Mouse (Mus musculus) ovary, postnatal 10 days (tissue): ENCODE data around the gene Reg3g.
"Not testable (repeated sequence)": the region's sequence is repeated elsewhere in the genome, so short reads cannot be mapped to it uniquely, and the experiment has no call there.

ENCODE experiments used
- DNase-seq: peaks from one replicate; pipeline ENCODE4 v3.0.0; 2022; ENCODE audit warnings: low spot score

The Reg3g gene

DNA sequence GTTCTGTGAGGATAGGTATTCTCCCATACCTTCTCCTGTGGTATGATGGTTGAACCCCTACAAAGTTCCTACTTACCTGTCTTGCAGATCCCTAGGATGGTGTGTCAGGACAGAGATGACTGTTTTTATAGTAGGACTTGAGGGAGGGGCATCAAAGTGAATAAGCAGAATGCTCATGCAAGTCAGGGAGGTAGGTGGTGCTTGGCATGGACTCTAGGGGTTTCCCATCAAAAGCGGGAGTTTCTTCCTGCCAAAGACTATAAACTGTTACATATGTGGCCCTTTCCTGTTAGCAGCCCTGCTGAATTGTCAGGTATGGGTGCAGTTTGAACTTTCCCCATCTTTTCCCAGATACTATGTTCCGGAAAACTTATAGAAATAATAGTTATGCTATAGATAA is at the start of gene Reg3g:
TSS of gene Reg3g (minus strand) at position 101 of the 400 bp plus-strand sequence.
- no peak for DNase-seq

DNA sequence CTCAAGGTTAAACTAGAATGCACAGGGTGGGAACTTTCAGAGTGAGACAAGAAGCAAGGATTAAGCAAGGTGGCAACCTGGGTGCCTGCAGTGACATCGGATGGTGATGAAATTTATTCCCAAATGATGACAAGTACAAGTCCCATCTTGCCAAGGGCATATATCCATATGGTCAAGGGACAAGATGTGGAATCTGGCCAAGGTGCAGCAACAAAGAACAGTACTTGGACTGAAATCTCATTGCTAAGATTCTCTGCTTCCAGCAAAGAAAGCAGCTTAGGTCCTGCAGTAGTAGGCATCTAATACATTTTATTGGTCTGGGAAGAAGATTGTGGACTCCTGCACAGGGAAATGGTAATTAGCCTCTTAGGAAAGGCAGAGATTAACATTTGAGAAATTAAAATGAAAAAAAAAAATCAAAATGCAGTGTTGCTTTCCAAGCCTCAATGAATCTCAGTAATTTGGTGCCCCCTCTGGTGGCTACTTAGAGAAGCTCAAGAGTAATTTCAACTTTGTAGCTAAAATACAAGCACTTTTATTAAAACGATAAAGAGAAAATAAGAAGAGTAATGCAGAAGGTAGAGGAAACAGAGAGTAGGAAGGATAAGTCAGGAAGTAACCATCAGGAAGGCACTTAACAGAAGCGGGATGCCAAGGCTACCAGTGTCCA is 47.2 kb upstream of the Reg3g start:
- DNase-seq: no peak

DNA sequence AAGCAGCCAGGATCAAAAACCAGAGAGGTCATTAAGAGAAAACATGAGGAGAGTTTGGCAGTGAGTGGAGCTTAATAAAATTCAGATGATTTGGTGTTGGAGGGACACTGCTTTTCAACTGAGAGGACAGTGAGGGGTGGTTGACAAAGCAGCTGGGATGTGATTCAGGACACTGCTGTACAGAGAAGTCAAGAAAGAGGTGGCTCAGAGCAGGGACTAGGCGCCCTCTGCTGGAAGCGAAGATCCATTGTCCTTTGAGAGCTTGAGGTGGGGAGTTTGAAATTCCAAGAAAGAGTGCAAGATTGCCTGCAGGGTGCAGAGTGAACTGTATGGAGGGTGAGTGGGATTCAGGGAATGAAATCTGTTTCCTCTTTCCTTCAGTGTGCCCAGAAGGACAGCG is 44.2 kb upstream of the Reg3g start:
- DNase-seq: no peak

DNA sequence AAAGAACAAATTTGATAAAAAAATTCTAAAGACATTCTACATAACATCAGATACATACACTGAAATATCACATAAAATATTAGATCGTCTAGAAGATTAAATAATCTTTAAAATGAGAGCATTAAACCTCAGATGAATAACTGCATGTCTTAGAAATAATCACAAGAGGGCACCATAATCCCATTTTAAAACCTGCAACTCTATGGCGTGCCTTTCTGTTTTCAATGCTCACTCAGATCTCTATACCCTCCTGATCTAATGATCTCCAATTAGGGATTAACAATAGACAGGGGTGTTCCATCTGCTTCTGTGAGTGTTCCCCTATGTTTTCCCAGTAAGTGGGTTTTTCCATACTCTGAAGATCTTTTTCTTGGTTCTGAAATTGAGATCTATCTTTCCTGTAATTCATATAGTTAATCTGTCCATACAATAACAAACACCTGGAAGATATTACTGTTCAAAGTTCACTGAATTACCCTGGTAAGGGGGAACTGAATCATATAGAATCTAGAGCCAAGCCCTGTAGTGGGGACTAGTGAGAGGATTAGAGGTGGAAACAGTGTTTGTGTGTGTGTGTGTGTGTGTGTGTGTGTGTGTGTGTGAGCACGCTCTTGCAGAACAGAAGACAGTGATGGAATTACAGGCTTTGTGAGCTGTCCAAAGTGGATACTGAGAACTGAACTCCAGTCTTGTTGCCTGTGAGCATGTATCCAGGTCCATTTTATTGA is 41.7 kb upstream of the Reg3g start:
- DNase-seq: no peak

DNA sequence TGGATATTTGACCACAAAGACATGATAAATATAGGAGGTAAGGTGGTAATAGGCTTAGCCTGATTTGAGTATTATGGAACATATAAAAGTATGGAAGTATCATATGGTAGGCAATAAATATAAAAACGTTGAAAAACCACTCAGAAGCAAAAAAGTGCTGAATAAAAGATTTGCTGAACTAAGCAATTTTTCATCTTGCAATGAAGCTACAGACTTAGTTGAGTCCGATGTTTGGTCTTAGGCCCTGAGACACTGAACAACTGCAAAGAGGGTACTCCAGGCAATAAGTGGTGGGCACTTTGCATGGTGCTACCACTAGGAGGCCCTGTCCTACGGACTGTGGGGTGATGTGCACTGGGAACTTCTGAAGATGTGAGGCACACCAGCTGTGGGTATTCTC is 37.1 kb upstream of the Reg3g start:
- no peak for DNase-seq

DNA sequence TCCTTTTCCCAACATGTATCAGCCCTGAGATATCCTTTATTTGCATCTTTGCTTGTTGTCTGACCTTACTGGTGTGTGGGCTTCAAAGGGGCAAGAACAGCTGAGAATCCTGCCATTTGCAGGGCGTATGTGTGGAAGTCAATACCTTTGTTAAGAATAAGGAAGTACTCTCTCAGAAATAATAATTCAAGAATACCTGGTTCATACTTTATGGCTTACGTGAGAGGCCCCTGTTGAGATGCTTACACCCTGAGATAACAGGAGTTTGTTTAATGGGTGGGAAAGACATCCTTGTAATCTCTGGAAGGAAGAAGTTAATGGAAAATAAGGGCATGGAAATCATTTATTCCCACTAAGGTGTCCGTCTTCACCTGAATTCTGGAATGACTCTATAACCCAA is 26.0 kb upstream of the Reg3g start:
- DNase-seq: no peak

DNA sequence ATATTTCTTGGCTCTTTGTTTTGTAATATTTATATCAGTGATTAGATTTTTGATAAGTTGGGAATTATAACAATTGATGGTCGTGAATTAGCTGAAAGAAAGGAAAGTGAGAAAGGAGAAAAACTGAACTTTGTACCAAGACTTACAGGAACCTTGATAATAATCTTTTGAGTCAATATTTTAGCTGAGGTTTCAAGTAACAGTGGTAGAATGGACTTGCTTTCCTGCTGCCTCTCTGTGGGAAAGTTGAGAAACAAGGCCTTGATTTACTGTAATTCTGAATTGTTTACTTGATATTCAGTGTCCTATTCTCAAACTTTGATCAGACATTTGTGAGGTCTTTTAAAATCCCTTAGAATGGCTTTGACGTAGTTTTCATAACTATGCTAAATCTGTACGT is 615 bp upstream of the Reg3g start:
- no peak for DNase-seq

DNA sequence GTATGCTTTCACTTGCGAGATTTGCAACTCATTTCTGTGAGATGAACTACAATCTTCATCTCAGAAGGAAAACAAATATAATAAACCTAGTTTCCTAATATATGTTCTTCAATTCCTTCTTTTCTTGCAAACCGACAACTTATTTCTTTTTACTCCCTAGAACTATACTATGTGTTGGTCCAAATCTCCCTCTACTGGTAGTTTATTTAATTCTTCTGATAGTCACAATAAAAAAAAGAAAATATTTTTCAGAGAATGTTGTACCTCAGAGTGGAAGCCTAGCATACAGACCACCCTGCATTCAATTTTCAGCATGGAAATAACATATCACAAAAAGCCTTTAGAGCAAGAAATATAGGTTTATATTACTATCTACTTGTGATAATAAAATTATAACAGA is 5.4 kb downstream of the Reg3g start:
- no peak for DNase-seq

DNA sequence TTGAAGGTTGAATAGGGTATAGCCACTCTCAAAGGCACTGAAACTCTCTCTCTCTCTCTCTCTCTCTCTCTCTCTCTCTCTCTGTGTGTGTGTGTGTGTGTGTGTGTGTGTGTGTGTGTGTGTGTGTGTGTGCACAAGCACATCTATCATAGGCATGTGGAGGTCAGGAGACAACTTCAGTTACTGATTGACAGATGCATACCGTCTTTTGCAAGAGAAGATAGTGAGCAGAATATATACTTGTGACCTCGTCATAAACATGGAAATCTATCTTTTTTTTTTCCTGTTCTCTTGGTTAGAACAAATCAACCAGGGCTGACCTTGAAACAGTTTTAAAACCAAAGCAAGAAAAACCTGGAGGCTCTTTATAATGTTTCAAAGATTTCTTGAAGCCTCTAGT is 6.3 kb downstream of the Reg3g start:
- no peak for DNase-seq

DNA sequence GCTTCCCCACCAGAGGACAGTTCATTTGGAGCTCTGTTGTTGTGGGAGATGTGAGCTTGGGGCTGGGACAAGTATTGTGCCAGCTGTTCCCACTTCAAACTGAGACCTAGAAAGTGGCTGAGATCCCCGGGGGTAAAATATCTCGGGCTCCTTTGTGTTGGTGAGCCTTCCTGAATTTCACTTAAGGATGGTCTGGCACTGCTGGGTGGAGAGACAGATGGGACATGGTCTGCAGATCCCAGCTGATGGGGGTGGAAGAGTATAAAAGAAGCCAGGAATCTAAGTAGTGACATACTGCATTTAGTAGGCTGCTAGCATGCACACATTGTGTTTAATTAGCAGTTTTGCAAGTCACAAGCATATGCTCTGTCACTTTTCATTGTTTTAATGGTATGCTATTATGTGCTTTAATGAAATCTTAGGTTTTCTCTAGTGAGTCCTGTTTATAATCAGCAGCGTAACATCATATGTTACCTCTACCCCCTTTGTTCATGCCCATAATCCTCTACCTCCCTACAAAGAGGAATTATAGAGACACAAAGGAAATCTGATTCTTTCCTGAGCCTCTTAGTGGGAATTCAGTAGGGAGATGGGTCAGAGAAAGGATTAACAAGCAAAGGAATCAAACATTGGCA is 8.4 kb downstream of the Reg3g start:
- no peak for DNase-seq

DNA sequence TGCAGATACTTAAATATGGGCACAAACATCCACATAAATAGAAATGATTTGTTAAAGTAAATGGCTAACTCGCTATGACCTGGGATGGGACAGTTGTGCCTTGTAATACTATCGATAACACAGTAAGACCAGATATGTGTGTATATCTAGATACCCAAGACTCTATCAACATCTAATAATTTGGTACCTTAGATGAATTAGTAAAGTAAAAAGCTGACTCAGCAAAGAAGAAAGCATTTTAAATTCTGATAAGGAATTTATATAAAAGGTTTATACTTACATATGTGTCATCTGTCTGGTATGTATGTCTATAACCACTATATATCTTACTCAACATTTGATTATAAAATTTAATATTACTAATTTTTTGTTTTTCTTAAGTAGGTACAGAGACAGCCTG is 15.9 kb downstream of the Reg3g start:
- DNase-seq: no peak

DNA sequence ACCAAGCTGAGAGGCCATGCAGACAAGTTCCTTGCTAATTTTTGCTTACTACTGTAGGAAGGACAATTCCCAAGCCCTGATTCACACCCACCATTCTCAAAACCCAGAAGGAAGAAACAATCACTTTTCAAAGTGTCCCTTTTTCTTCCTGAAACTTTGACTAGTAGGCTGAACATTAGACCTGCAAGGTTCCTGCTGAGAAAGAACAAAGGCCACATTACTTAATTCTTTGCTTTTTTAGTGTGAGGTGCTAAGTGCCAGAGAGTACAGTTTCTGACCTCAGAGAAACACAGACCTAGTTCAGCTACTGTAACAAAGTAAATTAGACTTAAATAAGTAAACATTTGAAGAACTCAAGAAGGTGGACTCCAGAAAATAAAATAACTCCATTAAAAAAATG is 20.3 kb downstream of the Reg3g start:
- no peak for DNase-seq

DNA sequence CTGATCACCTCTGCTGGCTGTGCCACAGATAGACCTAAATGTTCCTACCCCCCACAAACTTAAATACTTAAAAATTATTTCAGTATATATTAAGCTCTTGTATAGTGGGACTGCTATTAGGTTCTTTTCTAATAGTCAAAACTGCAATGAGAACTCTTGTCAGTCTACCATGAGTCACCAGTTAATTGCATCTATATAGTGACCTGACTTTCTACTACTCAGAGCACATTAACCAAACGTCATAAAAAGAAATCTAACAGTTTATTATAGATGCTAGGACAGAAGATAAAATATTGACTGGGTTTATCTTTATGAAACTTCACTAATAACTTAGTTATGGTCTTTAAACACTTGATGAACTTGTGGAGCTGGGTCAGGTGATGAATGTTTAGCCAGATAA is 21.5 kb downstream of the Reg3g start:
- no peak for DNase-seq

DNA sequence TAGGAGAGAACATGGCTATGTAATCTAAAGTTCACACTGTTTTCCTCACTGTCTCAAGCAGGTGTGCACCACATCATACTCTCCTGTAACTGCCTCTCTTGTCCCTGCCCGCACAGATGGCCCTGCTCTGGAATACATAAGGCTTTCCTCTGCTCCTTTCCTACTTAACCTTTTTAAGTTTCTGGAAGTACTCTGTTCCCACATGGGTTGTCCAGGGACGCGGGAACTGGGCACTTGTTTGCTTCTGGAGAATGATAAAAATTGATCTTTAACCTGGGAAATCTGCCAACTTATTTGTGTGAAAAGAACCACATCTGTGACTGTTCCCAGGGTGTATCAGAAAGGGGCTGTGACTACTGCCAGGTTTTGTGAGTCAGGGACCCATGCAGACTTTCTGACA is 43.2 kb downstream of the Reg3g start:
- DNase-seq: no peak

DNA sequence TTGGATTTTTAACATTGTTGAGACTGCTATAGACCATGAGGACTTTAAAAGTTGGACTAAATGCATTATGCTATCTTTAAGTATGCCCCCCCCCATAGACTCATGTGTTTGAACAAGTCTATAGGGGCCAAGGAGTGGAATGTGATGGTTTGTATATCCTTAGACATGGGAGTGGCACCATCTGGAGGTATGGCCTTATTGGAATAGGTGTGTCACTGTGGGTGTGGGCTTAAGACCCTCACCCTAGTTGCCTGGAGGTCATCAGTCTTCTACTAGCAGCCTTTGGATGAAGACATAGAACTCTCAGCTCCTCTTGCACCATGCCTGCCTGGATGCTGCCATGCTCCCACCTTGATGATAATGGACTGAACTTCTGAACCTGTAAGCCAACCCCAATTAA is 46.3 kb downstream of the Reg3g start, which contains the start of gene Reg1:
TSS of gene Reg1 (plus strand) at position 301 of the 400 bp plus-strand sequence.
- not testable (repeated sequence) for DNase-seq
